Mouse (Mus musculus) limb, embryonic 12.5 days (tissue): Measurements from ENCODE around the gene Cmtm7. TPM values are rescaled to one million over a fixed set of nuclear protein-coding genes. Genes with fewer than 3 reads are reported as not detected.

Experiments used
- ATAC-seq: fragments of 200-750 bp; cut with Nextera tagmentation; 2 replicates; pipeline ENCODE4 v1.8.0; 2017; ENCODE audit warnings: low read depth, moderate TSS enrichment; ENCODE audit not compliant: insufficient number of reproducible peaks, insufficient read depth, low FRiP score, low TSS enrichment
- H3K27ac ChIP-seq: fragments of 300-500 bp; sonication (generic); 2 replicates; pipeline ENCODE4 v1.5.1; 2016; ENCODE audit warnings: mild to moderate bottlenecking, moderate library complexity
- H3K27me3 ChIP-seq: fragments of 300-500 bp; sonication (generic); 2 replicates; pipeline ENCODE4 v1.6.1; 2016; ENCODE audit warnings: mild to moderate bottlenecking, moderate library complexity
- H3K36me3 ChIP-seq: fragments of 300-500 bp; sonication (generic); 2 replicates; pipeline ENCODE4 v1.6.1; 2016; ENCODE audit warnings: mild to moderate bottlenecking, moderate library complexity
- H3K4me1 ChIP-seq: fragments of 300-500 bp; sonication (generic); replicated peaks from 2 replicates; pipeline ENCODE4 v1.6.1; 2016
- H3K4me2 ChIP-seq: fragments of 300-500 bp; sonication (generic); 2 replicates; pipeline ENCODE4 v1.6.1; 2016; ENCODE audit warnings: mild to moderate bottlenecking, moderate library complexity
- H3K4me3 ChIP-seq: fragments of 300-500 bp; sonication (generic); replicated peaks from 2 replicates; pipeline ENCODE4 v1.5.1; 2016; ENCODE audit warnings: mild to moderate bottlenecking
- H3K9ac ChIP-seq: fragments of 300-500 bp; sonication (generic); replicated peaks from 2 replicates; pipeline ENCODE4 v1.6.1; 2016; ENCODE audit warnings: mild to moderate bottlenecking, moderate library complexity
- H3K9me3 ChIP-seq: fragments of 300-500 bp; sonication (generic); 2 replicates; pipeline ENCODE4 v1.6.1; 2016; ENCODE audit warnings: mild to moderate bottlenecking, moderate library complexity
- WGBS: fragments of 180-500 bp; shearing (Covaris S2); methylation state at CpG from one replicate; pipeline ENCODE4 v1.1.7; 2016; 5-methylcytosine and 5-hydroxymethylcytosine counted together
- polyA plus RNA-seq: library from polyadenylated mRNA; unstranded; fragments of >200 nt; fragmentation: Nextera tagmentation; extraction: Ambion mirVana; gene quantifications from 2 replicates; pipeline ENCODE4 v1.2.1, GENCODE M21; 2016

Gene Cmtm7
- polyA plus RNA-seq, 1 experiment from 2014 or later = 80.9 TPM

- no peak overlapping the region for H3K9ac ChIP-seq
- H3K4me1 ChIP-seq = peaks cover 28% of the 10 kb centered on the region
- no peaks in the 10 kb centered on the region for H3K27me3 ChIP-seq
- H3K27ac ChIP-seq = no peak overlapping the region
- no peak overlapping the region for H3K4me2 ChIP-seq
- WGBS = 91% methylated on average over 7 of the region's 7 CpGs
- no peak for ATAC-seq
- H3K4me3 ChIP-seq = no peak overlapping the region
- no peaks in the 10 kb centered on the region for H3K9me3 ChIP-seq
- H3K36me3 ChIP-seq = 0 out of 2 replicates have a peak, but pooled peaks cover under 1% of the 10 kb centered on the region
Observed at GRCm38 (mm10) chr9:114778047-114778390, 3.6 kb downstream of the Cmtm7 start.

DNA sequence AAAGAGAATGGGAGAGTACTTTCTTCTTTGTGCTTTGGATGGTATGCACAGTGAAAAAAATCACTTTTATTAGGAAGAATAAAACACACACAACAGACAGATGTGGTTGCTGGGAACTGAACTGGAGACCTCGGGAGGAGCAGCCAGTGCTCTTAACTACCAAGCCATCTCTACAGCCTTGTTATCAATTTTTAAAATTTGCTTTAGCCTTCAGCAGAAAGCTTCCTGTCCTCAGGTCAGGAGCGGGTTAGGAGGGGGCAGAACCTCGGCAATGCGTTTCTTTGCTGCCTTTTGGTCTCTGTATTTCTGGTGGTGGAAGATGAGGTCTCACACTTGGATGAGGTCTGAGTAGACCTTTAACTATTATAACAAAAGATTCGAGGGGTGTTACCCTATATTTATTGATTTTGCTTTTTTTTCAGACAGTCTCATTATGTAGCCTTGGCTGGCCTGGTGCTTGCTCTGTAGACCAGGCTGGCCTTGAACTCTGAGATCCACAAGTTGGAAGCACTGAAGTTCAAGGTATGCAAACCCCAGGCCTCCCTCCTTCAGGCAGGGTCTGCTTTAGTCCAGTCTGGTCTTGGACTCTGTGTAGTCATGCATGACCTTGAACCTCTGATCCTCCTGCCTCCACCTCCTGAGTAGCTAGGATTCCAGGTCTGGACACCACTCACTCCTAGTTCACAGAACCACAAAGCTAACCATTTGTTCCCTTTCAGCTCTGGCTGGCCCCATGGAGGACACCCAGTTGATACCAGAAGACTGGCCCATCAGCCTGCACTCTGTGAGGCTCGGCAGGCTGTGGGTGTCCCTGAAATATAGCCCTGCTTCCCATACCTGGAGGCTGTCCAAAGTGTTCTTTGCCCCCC is 4.2 kb downstream of the Cmtm7 start:
- Histone ChIP-seq H3K4me2 (no peak overlapping the region), H3K27me3 (no peaks in the 10 kb centered on the region), H3K36me3 (peaks cover 7% of the 10 kb centered on the region; the same call in 1 of the 2 replicates), H3K9ac (no peak overlapping the region), H3K9me3 (0 out of 2 replicates have a peak, but pooled peaks cover 2% of the 10 kb centered on the region), H3K4me3 (no peak overlapping the region), H3K4me1 (peaks cover 28% of the 10 kb centered on the region), H3K27ac (no peak overlapping the region)
- no peak for ATAC-seq
- 77% methylated on average over 6 of the region's 6 CpGs for WGBS

DNA sequence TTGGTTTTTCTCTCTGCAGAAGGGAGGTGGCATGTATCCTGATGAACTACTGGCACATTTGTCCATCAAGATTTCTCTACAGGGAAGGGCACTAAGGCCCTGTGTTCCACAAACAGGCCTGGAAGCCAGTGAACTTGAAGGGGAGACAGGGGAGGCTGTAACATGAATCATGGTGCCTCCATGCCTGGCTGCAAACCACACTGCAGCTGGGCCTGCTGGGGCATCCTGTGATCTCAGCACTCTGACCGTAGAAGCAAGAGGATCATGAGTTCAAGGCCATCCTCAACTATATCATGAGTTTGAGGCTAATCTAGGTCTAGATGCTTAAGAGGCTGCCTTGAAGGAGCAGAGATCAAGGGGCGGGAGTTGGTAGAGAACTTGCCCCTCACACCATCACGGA is 5.3 kb downstream of the Cmtm7 start:
- H3K4me1 ChIP-seq = peaks cover 28% of the 10 kb centered on the region
- ATAC-seq = no peak
- no peaks in the 10 kb centered on the region for H3K27me3 ChIP-seq
- H3K4me2 ChIP-seq = no peak overlapping the region
- 0 out of 2 replicates have a peak, but pooled peaks cover 6% of the 10 kb centered on the region for H3K9me3 ChIP-seq
- H3K9ac ChIP-seq = no peak overlapping the region
- H3K4me3 ChIP-seq = no peak overlapping the region
- WGBS = 89% methylated on average over 3 of the region's 3 CpGs
- no peak overlapping the region for H3K27ac ChIP-seq
- peaks cover 16% of the 10 kb centered on the region for H3K36me3 ChIP-seq

GRCm38 (mm10) chr9:114775272-114775671 is 6.4 kb downstream of the Cmtm7 start:
- no peak overlapping the region for H3K4me3 ChIP-seq
- no peak overlapping the region for H3K4me2 ChIP-seq
- peak overlapping the region; percentile 69; the same call in 1 of the 2 replicates for H3K27ac ChIP-seq
- H3K27me3 ChIP-seq = no peaks in the 10 kb centered on the region
- H3K36me3 ChIP-seq = peaks cover 19% of the 10 kb centered on the region
- 62% methylated on average over 4 of the region's 4 CpGs for WGBS
- peaks cover 22% of the 10 kb centered on the region for H3K4me1 ChIP-seq
- no peak overlapping the region for H3K9ac ChIP-seq
- ATAC-seq = no peak
- H3K9me3 ChIP-seq = 0 out of 2 replicates have a peak, but pooled peaks cover 6% of the 10 kb centered on the region

DNA sequence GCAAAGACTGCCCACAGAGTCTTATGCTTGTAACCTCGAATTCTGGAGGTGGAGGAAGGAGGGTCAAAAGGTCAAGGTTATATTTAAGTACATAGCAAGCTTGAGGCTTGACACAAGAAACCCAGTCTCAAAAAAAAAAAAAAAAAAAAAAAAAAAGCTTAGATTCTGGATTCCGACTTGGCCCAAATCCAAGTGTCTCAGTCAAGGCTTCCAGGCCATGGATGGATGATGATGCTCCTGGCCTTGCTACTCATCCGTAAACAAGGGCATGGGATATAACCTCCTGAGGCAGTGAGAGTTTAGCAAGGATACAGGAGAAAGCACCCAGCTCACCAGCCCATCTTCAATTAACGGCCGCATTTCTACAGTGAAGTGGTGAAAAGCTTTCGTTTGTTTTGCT is 7.0 kb downstream of the Cmtm7 start:
- H3K27ac ChIP-seq = no peak overlapping the region
- no peak overlapping the region for H3K9ac ChIP-seq
- H3K27me3 ChIP-seq = no peaks in the 10 kb centered on the region
- 77% methylated on average over 6 of the region's 6 CpGs for WGBS
- no peak overlapping the region for H3K4me3 ChIP-seq
- H3K9me3 ChIP-seq = 0 out of 2 replicates have a peak, but pooled peaks cover 6% of the 10 kb centered on the region
- peaks cover 24% of the 10 kb centered on the region for H3K36me3 ChIP-seq
- H3K4me1 ChIP-seq = peaks cover 17% of the 10 kb centered on the region
- ATAC-seq = no peak
- H3K4me2 ChIP-seq = no peak overlapping the region

GRCm38 (mm10) chr9:114771565-114771964 is 10.1 kb downstream of the Cmtm7 start:
- Histone ChIP-seq H3K4me2 (no peak overlapping the region), H3K9ac (no peak overlapping the region), H3K4me1 (peaks cover 34% of the 10 kb centered on the region), H3K27me3 (no peaks in the 10 kb centered on the region), H3K27ac (no peak overlapping the region), H3K9me3 (0 out of 2 replicates have a peak, but pooled peaks cover 6% of the 10 kb centered on the region), H3K36me3 (peaks cover 24% of the 10 kb centered on the region), H3K4me3 (no peak overlapping the region)
- 81% methylated on average over 7 of the region's 7 CpGs for WGBS
- ATAC-seq = no peak

DNA sequence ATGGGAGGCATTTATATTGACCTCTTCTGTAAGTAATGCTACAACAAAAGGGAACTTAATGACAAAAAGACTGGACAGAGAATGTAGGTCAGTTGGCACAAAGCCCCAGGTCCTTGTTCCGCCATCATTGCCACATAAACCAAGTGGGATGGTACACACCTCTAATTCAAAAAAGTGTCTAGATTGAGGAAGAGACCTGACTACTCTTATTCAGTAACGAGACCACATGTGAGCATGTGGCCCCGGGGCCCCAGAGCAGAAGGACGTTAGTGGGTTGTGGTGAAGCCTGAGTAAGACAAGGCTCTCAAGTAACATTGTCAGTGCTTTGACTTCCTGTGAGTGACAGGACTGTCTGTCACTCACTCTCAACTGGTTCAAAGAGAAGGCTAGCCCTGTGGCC is 11.4 kb downstream of the Cmtm7 start:
- no peak overlapping the region for H3K9ac ChIP-seq

GRCm38 (mm10) chr9:114768066-114768465 is 13.6 kb downstream of the Cmtm7 start:
- Histone ChIP-seq H3K9ac (no peak overlapping the region; the same call in 1 of the 2 replicates), H3K27me3 (no peaks in the 10 kb centered on the region)
- WGBS = 47% methylated on average over 10 of the region's 10 CpGs

More for the DNA sequence above, 11.4 kb downstream of the Cmtm7 start:
- no peak for ATAC-seq
- H3K4me2 ChIP-seq = no peak overlapping the region
- H3K9me3 ChIP-seq = 0 out of 2 replicates have a peak, but pooled peaks cover 9% of the 10 kb centered on the region
- H3K27ac ChIP-seq = no peak overlapping the region
- no peak overlapping the region for H3K4me3 ChIP-seq
- H3K36me3 ChIP-seq = peaks cover 27% of the 10 kb centered on the region
- WGBS = 83% methylated on average over 4 of the region's 4 CpGs
- peaks cover 23% of the 10 kb centered on the region for H3K4me1 ChIP-seq
- no peaks in the 10 kb centered on the region for H3K27me3 ChIP-seq

GRCm38 (mm10) chr9:114767507-114767906 is 14.1 kb downstream of the Cmtm7 start:
- no peak overlapping the region for H3K4me3 ChIP-seq
- H3K27me3 ChIP-seq = no peaks in the 10 kb centered on the region
- ATAC-seq = 0 out of 2 replicates have a peak, but pooled peaks have one; percentile 18
- peak overlapping the region; percentile 24; the same call in 1 of the 2 replicates for H3K4me2 ChIP-seq
- peak overlapping the region; percentile 27; the same call in 1 of the 2 replicates for H3K9ac ChIP-seq
- H3K4me1 ChIP-seq = peaks cover 20% of the 10 kb centered on the region
- H3K27ac ChIP-seq = peak overlapping the region; percentile 84
- H3K9me3 ChIP-seq = 0 out of 2 replicates have a peak, but pooled peaks cover 7% of the 10 kb centered on the region
- H3K36me3 ChIP-seq = peaks cover 34% of the 10 kb centered on the region
- 24% methylated on average over 2 of the region's 2 CpGs for WGBS

More at GRCm38 (mm10) chr9:114768066-114768465, 13.6 kb downstream of the Cmtm7 start:
- Histone ChIP-seq H3K36me3 (peaks cover 34% of the 10 kb centered on the region), H3K4me3 (no peak overlapping the region), H3K4me1 (peaks cover 20% of the 10 kb centered on the region), H3K9me3 (0 out of 2 replicates have a peak, but pooled peaks cover 9% of the 10 kb centered on the region), H3K4me2 (peak overlapping the region; percentile 24), H3K27ac (peak overlapping the region; percentile 84)
- ATAC-seq = no peak

DNA sequence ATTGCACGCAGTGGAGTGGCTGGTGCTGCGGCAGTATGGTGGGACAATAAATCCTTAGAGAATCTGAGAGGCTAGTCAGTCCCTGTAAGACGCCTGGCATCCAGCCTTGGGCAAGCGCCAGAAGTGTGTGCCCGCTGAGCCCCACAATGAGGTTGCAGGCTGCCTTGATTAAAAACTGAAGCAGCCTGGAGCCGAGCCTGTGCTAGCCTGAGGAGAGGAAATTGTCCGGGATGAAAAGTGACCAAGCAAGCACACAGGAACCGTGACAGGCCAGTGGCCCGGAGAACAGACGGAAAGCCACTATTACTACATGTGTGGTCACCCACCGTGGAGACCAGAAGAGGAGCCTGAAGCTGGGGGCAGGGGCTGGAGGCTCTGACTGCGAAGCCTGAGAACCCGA is 14.6 kb downstream of the Cmtm7 start:
- H3K4me3 ChIP-seq = no peak overlapping the region
- 0 out of 2 replicates have a peak, but pooled peaks have one; percentile 23 for ATAC-seq
- WGBS = 35% methylated on average over 13 of the region's 13 CpGs
- H3K4me1 ChIP-seq = peaks cover 20% of the 10 kb centered on the region
- 0 out of 2 replicates have a peak overlapping the region, but pooled peaks have one; percentile 27 for H3K9ac ChIP-seq
- H3K4me2 ChIP-seq = peak overlapping the region; percentile 24
- peak overlapping the region; percentile 84 for H3K27ac ChIP-seq
- H3K27me3 ChIP-seq = no peaks in the 10 kb centered on the region
- H3K36me3 ChIP-seq = peaks cover 34% of the 10 kb centered on the region
- 0 out of 2 replicates have a peak, but pooled peaks cover 3% of the 10 kb centered on the region for H3K9me3 ChIP-seq

DNA sequence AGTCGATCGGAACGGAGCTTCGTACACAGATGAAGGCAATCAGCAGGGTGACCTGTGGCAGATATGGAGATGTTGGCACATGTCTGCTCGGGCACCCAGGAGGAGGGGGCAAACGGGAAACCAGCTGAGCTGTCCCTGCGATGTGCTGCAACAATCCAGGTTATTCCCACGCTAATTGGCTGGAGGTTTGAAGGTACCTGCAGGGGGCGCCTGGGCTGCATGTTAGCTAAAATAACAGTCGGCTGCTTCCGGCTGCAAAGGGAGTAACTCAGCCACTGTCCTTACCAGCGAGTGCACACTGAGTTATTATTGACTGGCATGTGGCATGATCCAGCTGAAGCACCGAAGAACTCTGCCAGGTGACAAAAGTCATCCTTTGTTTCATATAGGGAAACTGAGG is 18.3 kb downstream of the Cmtm7 start:
- no peak overlapping the region for H3K4me2 ChIP-seq
- WGBS = 65% methylated on average over 13 of the region's 13 CpGs
- H3K4me1 ChIP-seq = peaks cover 18% of the 10 kb centered on the region
- H3K27ac ChIP-seq = no peak overlapping the region
- H3K4me3 ChIP-seq = no peak overlapping the region
- no peaks in the 10 kb centered on the region for H3K27me3 ChIP-seq
- ATAC-seq = no peak
- 0 out of 2 replicates have a peak, but pooled peaks cover 2% of the 10 kb centered on the region for H3K9me3 ChIP-seq
- no peak overlapping the region for H3K9ac ChIP-seq
- H3K36me3 ChIP-seq = peaks cover 58% of the 10 kb centered on the region
